Mouse (Mus musculus): Measurements from ENCODE around the gene Lst1.

DNA sequence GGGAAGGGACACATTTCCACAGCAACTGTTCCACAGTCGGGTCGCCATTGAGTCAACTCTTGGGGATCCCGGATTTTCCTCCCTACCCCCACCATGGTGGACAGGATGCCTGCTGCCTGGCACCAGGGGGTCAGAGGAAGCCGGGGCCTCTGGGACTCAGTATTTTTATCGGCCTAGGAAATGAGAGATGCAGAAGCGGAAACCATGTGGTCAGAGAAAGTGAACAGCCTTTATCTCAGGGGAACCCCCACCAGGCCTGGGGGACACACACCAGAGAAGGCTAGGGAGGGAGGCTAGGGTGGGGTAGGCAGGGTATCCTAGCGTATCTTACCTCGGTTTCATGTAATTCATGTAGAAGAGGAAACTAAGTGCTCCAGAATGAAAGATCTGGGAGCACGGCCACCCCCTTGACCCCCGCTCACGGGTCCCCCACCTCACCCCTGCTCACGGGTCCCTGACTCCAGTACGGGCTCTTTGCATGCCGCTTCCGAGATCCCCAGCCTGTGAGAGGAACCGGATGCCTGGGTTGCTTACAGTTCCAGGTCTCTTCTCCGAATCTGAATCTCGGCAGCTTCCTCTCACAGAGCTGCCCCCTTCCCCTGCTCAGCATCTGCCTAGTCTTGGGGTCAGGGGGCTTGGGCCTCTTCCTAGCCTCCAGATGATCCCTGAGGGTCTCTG, 30.4 kb upstream of the Lst1 start:
- TF ChIP-seq CTCF (IDR thresholded peaks at IDR 0.05; ENCODE audit: low read depth) (no peak), EP300 (optimal IDR thresholded peaks at IDR 0.05) (no peak)
